Mouse (Mus musculus) cortical plate, adult 2 months (tissue): ENCODE measurements around the gene Actr1b. TPM values are rescaled to one million over a fixed set of nuclear protein-coding genes. Genes with fewer than 3 reads are reported as not detected.

ENCODE experiments used
- H3K27ac ChIP-seq: fragments of 200-500 bp; 2 replicates; pipeline ENCODE4 v1.5.1; 2012; ENCODE audit warnings: low read length, control low read depth, inconsistent platforms; ENCODE audit not compliant: insufficient read depth
- H3K4me1 ChIP-seq: fragments of 200-500 bp; 2 replicates; pipeline ENCODE4 v1.6.1; 2011; ENCODE audit warnings: low read length; ENCODE audit not compliant: control insufficient read depth, insufficient read depth
- H3K4me3 ChIP-seq: fragments of 200-500 bp; 2 replicates; pipeline ENCODE4 v1.5.1; 2011; ENCODE audit warnings: mild to moderate bottlenecking, low read length, control low read depth; ENCODE audit not compliant: insufficient read depth
- CTCF ChIP-seq: fragments of 200-500 bp; IDR thresholded peaks from 2 replicates; pipeline ENCODE4 v1.5.1; 2011; ENCODE audit warnings: mild to moderate bottlenecking, control low read depth, low read length; ENCODE audit not compliant: insufficient read depth; ENCODE audit errors: extremely low read depth
- POLR2A ChIP-seq: fragments of 200-500 bp; IDR thresholded peaks from 2 replicates; pipeline ENCODE4 v1.6.1; 2011; ENCODE audit warnings: mild to moderate bottlenecking, low read length, control low read depth; ENCODE audit not compliant: insufficient read depth; ENCODE audit errors: extremely low read depth
- polyA plus RNA-seq: library from polyadenylated mRNA; depleted of rRNA; stranded (reverse); fragments of >200 nt; gene quantifications from 2 replicates; pipeline ENCODE4 v1.2.3, GENCODE M21; 2012; rRNA removed

Actr1b gene
- polyA plus RNA-seq, 1 experiment, result 479 TPM

DNA sequence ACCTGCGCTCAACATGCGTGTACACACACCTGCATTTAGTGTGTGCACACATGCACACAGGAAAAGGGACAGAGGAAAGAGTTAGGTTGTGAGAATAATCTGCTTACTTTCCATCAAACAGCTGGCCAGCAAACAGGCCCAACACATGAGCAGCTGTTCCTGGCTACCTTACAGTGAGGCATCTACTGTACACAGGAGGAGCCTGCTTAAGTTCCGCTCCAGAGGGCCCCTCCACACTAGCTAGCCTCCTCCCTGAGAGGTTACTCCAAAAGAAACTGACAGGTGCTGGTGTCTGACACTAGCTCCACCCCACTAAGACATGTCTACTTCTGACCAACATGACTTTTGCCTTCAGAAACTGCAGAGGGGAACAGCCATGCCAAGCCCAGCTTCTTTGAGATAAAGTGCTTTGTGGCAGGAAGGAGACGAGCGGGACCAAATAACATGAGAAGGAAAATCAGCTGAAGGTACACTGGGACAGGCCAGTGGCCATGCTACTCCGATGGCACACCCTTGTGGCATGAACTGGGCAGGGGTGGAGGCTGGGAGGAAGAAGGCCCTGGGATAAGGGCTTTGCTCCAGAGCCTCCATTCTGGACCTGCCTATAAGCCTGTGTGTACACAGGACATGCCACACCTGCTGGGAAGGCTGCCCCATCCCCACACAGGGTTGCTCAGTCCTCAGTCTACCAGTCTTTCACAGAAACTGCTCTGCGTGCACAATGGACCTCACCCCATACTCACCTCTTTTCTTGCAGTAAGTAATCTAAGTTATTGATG, 55.4 kb downstream of the Actr1b start:
- Histone ChIP-seq H3K4me1 (no peaks in the 10 kb centered on the region), H3K4me3 (no peak overlapping the region), H3K27ac (no peak overlapping the region)
- TF ChIP-seq CTCF (no peak), POLR2A (no peak)

DNA sequence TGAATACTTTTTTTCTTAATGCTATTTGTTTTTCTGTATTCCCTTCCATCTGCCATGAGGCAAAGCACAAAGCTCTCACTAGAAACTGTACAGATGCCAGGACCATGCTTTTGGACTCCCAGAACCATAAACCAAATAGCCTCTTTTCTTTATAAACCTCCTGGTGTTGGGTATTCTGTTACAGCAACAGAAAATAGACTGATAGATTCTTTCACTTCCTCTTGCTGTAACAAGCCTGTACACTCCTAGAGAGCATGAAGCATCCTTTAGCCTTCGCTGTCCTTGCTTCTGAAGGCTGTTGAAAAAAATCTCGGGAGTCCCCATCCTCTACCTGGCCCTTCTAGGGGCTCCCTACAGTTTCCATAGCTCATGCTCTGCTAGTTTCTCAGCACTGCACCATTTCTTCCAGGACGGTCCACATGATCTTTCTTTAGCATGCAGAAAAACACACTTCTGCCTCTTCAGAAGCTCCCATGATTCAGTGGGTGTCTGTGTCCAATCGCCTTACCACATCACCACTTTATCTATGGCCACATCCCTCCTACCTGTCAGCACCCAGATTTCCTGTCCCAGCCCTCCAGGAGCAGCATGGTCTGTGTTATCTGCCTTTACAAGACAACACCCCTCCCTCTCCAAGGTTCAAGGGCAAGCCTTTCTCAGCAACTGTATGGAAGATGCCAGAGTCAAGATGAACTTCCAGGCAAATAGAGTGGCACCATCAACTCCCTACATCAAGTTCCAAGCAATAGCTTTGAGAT, 56.4 kb downstream of the Actr1b start:
- Histone ChIP-seq H3K4me1 (no peaks in the 10 kb centered on the region), H3K4me3 (no peak overlapping the region), H3K27ac (no peak overlapping the region)
- TF ChIP-seq CTCF (no peak), POLR2A (no peak)

DNA sequence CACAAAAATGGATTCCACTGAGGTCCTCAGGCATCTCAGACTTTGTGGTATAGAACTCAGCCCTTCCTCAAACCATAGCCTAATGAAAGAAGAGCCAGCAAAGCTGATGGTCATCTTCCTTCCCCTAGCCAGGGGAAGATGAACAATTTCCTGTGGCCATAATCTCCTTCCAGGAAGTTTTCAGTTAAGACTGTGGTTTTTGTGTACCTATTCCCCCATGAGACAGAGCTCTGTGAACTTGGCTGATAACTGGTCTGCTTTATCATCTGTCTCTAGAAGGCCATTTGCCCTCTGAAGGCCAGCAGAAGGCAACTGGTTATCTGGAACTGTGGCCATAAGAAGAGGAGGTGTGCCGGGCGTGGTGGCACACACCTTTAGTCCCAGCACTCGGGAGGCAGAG, 58.0 kb downstream of the Actr1b start:
- Histone ChIP-seq H3K27ac (no peak overlapping the region), H3K4me1 (no peaks in the 10 kb centered on the region), H3K4me3 (no peak overlapping the region)
- no peak for TF ChIP-seq POLR2A
- TF ChIP-seq CTCF, result no peak

DNA sequence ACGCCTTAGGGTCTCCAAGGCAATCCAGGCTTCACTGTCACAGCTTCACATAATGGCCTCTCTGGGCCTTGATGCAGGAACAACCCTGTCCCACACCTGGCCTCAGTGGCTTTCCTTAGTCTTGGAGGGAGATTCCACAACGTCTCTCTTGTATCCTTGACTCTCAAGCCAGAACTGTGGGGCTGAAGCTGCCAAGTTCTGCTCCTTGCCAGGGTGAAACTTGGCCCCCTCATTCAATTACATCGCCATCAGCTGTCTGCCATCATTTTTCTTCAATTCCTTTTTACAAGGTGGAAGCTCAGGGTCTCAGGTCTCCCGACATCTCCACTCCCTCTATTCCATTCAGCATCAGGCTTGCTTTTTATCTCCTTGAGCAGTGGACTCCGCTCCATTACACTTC, 59.2 kb downstream of the Actr1b start:
- no peaks in the 10 kb centered on the region for H3K4me1 ChIP-seq
- no peak overlapping the region for H3K4me3 ChIP-seq
- TF ChIP-seq CTCF, result no peak
- no peak for TF ChIP-seq POLR2A
- H3K27ac ChIP-seq, result no peak overlapping the region

Other genes starting within 250 kb of the Actr1b start
- 6.5 and 7.0 TPM in 2 replicates for gene Cnnm4, start 242.8 kb downstream of the Actr1b start, polyA plus RNA-seq
- gene Cnnm3, start 202.6 kb downstream of the Actr1b start, polyA plus RNA-seq, result 26.0 and 26.6 TPM in 2 replicates
- 9.3 and 10.4 TPM in 2 replicates for gene Ankrd23, start 177.5 kb downstream of the Actr1b start, polyA plus RNA-seq
- gene Gm42417, start 175.0 kb downstream of the Actr1b start, polyA plus RNA-seq, result 0.04 and 0.06 TPM in 2 replicates
- 19.2 and 20.0 TPM in 2 replicates for gene Ankrd39, start 167.0 kb downstream of the Actr1b start, polyA plus RNA-seq
- 10.8 and 11.7 TPM in 2 replicates for gene Sema4c, start 156.1 kb downstream of the Actr1b start, polyA plus RNA-seq
- gene Fam178b, start 31.2 kb downstream of the Actr1b start, polyA plus RNA-seq, result 0.89 and 1.3 TPM in 2 replicates
- gene Cox5b, start 23.0 kb downstream of the Actr1b start, polyA plus RNA-seq, result 654 and 745 TPM in 2 replicates
- 0.15 and 0.62 TPM in 2 replicates for gene 4933424G06Rik, start 4.3 kb downstream of the Actr1b start, polyA plus RNA-seq
- 2.0 and 2.2 TPM in 2 replicates for gene Zap70, start 47.4 kb upstream of the Actr1b start, polyA plus RNA-seq
- gene Tmem131, start 229.2 kb upstream of the Actr1b start, polyA plus RNA-seq, result 34.0 and 35.3 TPM in 2 replicates